Mouse (Mus musculus) limb, embryonic 10.5 days (tissue): Measurements from ENCODE around the gene Hpf1. TPM values are rescaled to one million over a fixed set of nuclear protein-coding genes. Genes with fewer than 3 reads are reported as not detected.

Experiments
- DNase-seq: peaks from one replicate; pipeline ENCODE4 v3.0.0-alpha.2; 2017; ENCODE audit warnings: low spot score
- H3K27ac ChIP-seq: fragments of 300-500 bp; sonication (generic); 2 replicates; pipeline ENCODE4 v1.5.1; 2016; ENCODE audit warnings: mild to moderate bottlenecking
- H3K27me3 ChIP-seq: fragments of 300-500 bp; sonication (generic); 2 replicates; pipeline ENCODE4 v1.6.1; 2016; ENCODE audit warnings: low read depth, mild to moderate bottlenecking; ENCODE audit not compliant: poor library complexity, severe bottlenecking
- H3K36me3 ChIP-seq: fragments of 300-500 bp; sonication (generic); 2 replicates; pipeline ENCODE4 v1.6.1; 2016; ENCODE audit warnings: mild to moderate bottlenecking, moderate library complexity
- H3K4me1 ChIP-seq: fragments of 300-500 bp; sonication (generic); 2 replicates; pipeline ENCODE4 v1.6.1; 2016
- H3K4me3 ChIP-seq: fragments of 300-500 bp; sonication (generic); 2 replicates; pipeline ENCODE4 v1.5.1; 2016; ENCODE audit warnings: mild to moderate bottlenecking, moderate library complexity
- H3K9me3 ChIP-seq: fragments of 300-500 bp; sonication (generic); replicated peaks from 2 replicates; pipeline ENCODE4 v1.6.1; 2016; ENCODE audit warnings: mild to moderate bottlenecking
- WGBS: fragments of 180-500 bp; shearing (Covaris S2); methylation state at CpG from one replicate; pipeline ENCODE4 v1.1.7; 2016; 5-methylcytosine and 5-hydroxymethylcytosine counted together
- polyA plus RNA-seq: library from polyadenylated mRNA; unstranded; fragments of >200 nt; fragmentation: Nextera tagmentation; extraction: Ambion mirVana; gene quantifications from 2 replicates; pipeline ENCODE4 v1.2.1, GENCODE M21; 2016

Hpf1 gene
- polyA plus RNA-seq, 1 experiment from 2014 or later: 116 TPM

- no peaks in the 10 kb centered on the region for H3K4me1 ChIP-seq
- DNase-seq: no peak
- 86% methylated on average over 4 of the region's 4 CpGs for WGBS
- H3K27ac ChIP-seq: no peak overlapping the region
- H3K9me3 ChIP-seq: no peaks in the 10 kb centered on the region
- H3K27me3 ChIP-seq: no peaks in the 10 kb centered on the region
- peaks cover 5% of the 10 kb centered on the region; the same call in 1 of the 2 replicates for H3K36me3 ChIP-seq
- no peak overlapping the region for H3K4me3 ChIP-seq
Observed at GRCm38 (mm10) chr8:60920176-60920575, 30.0 kb downstream of the Hpf1 start.

DNA sequence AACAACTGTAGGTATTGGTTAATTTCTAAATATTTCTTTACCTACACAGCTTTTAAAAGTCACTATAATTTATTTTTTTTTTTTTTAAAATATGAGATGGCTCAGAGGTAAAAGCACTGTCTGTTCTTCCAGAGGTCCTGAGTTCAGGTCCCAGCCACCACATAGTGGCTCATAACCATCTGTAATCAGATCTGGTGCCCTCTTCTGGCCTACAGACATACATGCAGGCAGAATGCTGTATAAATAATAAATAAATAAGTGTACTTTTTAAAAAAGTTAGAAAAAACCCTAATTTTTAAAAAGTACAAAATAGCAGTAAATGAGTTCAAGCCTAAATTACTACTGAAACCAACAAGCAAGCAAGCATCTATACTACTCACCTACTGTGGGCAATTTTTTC lies 43.4 kb downstream of the Hpf1 start:
- Histone ChIP-seq H3K9me3 (no peaks in the 10 kb centered on the region), H3K27me3 (no peaks in the 10 kb centered on the region), H3K36me3 (no peaks in the 10 kb centered on the region), H3K4me3 (no peak overlapping the region), H3K27ac (no peak overlapping the region), H3K4me1 (peaks cover 5% of the 10 kb centered on the region; the same call in 1 of the 2 replicates)
- no peak for DNase-seq

DNA sequence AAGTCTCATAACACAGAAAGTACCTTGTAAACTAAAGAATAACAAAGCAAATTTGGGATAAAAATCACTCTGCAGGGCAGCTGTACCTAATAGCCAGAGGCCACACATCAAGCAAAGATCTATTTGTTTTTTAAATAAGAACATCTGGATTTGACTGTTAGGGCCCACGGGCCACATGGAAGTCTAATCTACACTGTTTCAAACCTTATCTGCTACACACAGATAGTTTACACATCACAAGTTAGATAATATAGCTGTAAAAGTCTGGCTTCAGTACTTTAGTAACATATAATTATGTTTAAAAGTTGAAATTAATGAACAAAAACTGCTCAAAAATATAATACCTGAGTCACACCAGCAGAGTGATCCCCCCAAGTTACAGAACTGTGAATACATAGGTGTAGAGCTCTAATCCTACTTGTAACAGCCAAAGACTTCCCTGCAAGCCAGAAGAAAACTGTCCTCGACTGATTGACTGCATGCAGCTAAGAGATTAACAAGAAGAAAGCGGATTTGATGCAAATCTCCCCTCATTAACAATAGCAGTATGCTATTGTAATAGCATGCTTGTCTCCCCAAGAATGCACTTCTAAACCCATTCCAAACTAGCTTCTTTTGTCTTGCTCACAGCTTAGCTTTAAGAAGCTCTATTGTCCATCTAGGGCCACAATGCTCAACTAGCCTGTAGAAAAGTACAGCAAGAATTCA lies 48.7 kb downstream of the Hpf1 start:
- Histone ChIP-seq H3K9me3 (no peaks in the 10 kb centered on the region), H3K27ac (no peak overlapping the region), H3K36me3 (no peaks in the 10 kb centered on the region), H3K4me3 (no peak overlapping the region), H3K4me1 (peaks cover 10% of the 10 kb centered on the region; the same call in 1 of the 2 replicates), H3K27me3 (no peaks in the 10 kb centered on the region)
- no peak for DNase-seq
- 55% methylated on average over 3 of the region's 3 CpGs for WGBS

DNA sequence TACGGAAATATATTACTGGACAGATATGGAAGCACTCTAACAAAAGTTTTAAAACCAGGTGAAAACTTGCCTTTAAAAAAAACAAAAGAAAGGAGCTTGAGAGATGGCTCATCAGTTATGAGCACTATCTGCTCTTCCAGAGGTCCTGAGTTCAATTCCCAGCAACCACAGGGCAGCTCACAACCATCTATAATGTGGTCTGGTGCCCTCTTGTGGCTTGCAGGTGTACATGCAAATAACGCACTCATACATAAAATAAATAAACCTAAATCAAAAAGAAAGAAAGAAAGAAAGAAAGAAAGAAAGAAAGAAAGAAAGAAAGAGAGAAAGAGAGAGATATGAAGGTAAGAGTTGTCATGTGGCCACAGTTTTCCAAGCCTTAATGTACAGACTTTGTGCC lies 52.6 kb downstream of the Hpf1 start:
- Histone ChIP-seq H3K4me3 (no peak overlapping the region), H3K4me1 (peaks cover 10% of the 10 kb centered on the region; the same call in 1 of the 2 replicates)
- 98% methylated on average over 2 of the region's 2 CpGs for WGBS

GRCm38 (mm10) chr8:60947503-60947902 lies 57.3 kb downstream of the Hpf1 start:
- DNase-seq: no peak
- H3K4me1 ChIP-seq: peaks cover 13% of the 10 kb centered on the region

More for the DNA sequence above, 52.6 kb downstream of the Hpf1 start:
- no peaks in the 10 kb centered on the region for H3K9me3 ChIP-seq
- H3K27ac ChIP-seq: no peak overlapping the region
- DNase-seq: no peak
- no peaks in the 10 kb centered on the region for H3K27me3 ChIP-seq
- H3K36me3 ChIP-seq: no peaks in the 10 kb centered on the region

GRCm38 (mm10) chr8:60949859-60950258 lies 59.6 kb downstream of the Hpf1 start:
- H3K27ac ChIP-seq: no peak overlapping the region
- no peak for DNase-seq

More at GRCm38 (mm10) chr8:60947503-60947902, 57.3 kb downstream of the Hpf1 start:
- no peak overlapping the region for H3K27ac ChIP-seq
- no peak overlapping the region for H3K4me3 ChIP-seq
- H3K27me3 ChIP-seq: no peaks in the 10 kb centered on the region
- no peaks in the 10 kb centered on the region for H3K36me3 ChIP-seq
- H3K9me3 ChIP-seq: no peaks in the 10 kb centered on the region

GRCm38 (mm10) chr8:60951271-60951670 lies 61.1 kb downstream of the Hpf1 start:
- Histone ChIP-seq H3K27me3 (no peaks in the 10 kb centered on the region), H3K36me3 (no peaks in the 10 kb centered on the region), H3K4me1 (peaks cover 30% of the 10 kb centered on the region), H3K9me3 (no peaks in the 10 kb centered on the region), H3K4me3 (no peak overlapping the region), H3K27ac (no peak overlapping the region)
- WGBS: 84% methylated on average over 4 of the region's 4 CpGs
- no peak for DNase-seq

More at GRCm38 (mm10) chr8:60949859-60950258, 59.6 kb downstream of the Hpf1 start:
- no peaks in the 10 kb centered on the region for H3K27me3 ChIP-seq
- H3K4me3 ChIP-seq: no peak overlapping the region
- no peaks in the 10 kb centered on the region for H3K36me3 ChIP-seq
- no peaks in the 10 kb centered on the region for H3K9me3 ChIP-seq
- 78% methylated on average over 4 of the region's 4 CpGs for WGBS
- H3K4me1 ChIP-seq: peaks cover 27% of the 10 kb centered on the region

- Histone ChIP-seq H3K27ac (no peak overlapping the region), H3K4me3 (no peak overlapping the region), H3K27me3 (no peaks in the 10 kb centered on the region), H3K9me3 (no peaks in the 10 kb centered on the region), H3K4me1 (peaks cover 30% of the 10 kb centered on the region), H3K36me3 (no peaks in the 10 kb centered on the region)
- DNase-seq: no peak
- WGBS: 91% methylated on average over 1 of the region's 1 CpGs
Observed at GRCm38 (mm10) chr8:60951757-60952156, 61.5 kb downstream of the Hpf1 start.

DNA sequence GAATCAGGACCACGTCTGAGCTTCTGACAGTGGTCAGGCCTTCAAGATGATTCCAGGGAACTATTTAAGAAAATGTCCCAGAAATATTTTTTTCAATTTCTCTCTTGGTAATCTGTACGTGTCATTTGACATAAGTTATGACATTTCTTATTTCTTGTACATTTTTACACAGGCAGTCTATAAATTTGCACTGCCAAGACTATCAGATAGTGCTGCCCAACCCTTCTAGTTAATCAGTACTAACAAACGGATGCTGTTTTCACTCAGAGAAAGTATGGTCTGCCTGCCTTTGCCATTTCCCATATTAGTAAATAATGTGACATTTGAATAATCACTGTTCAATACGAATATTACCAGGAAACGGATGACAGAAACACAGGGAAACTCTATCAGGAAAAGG lies 62.6 kb downstream of the Hpf1 start:
- no peaks in the 10 kb centered on the region for H3K36me3 ChIP-seq
- no peaks in the 10 kb centered on the region for H3K9me3 ChIP-seq
- no peaks in the 10 kb centered on the region for H3K27me3 ChIP-seq
- WGBS: 80% methylated on average over 5 of the region's 5 CpGs
- peaks cover 30% of the 10 kb centered on the region for H3K4me1 ChIP-seq
- H3K4me3 ChIP-seq: no peak overlapping the region
- H3K27ac ChIP-seq: no peak overlapping the region
- no peak for DNase-seq

- H3K4me1 ChIP-seq: peaks cover 30% of the 10 kb centered on the region
- peak; percentile 77 for DNase-seq
- WGBS: 2% methylated on average over 15 of the region's 15 CpGs
Observed at GRCm38 (mm10) chr8:60954281-60955014, 64.2 kb downstream of the Hpf1 start.

DNA sequence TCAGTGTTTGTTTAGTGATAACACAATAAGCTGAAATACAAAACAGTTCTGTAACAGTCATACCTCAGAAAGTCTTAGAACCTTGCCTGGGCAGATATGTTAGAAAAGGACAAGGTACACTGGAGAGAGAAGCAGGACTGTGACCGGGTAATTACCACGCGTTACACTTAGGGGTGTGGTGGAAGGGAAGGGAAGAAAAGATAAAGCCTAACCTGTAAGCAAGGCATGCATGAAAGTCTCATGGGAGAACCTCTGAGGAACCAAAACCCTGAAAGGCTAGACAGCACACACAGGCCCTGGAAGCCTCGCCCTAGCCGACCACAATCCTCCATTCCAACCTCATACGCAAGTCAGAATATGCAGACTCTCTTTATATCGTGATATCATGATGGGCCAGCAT lies 66.6 kb downstream of the Hpf1 start:
- peaks cover 20% of the 10 kb centered on the region for H3K4me1 ChIP-seq
- WGBS: 85% methylated on average over 7 of the region's 7 CpGs
- DNase-seq: no peak
- H3K36me3 ChIP-seq: no peaks in the 10 kb centered on the region
- H3K27ac ChIP-seq: no peak overlapping the region
- H3K9me3 ChIP-seq: no peaks in the 10 kb centered on the region
- no peaks in the 10 kb centered on the region for H3K27me3 ChIP-seq
- H3K4me3 ChIP-seq: no peak overlapping the region

More at GRCm38 (mm10) chr8:60954281-60955014, 64.2 kb downstream of the Hpf1 start:
- Histone ChIP-seq H3K9me3 (no peaks in the 10 kb centered on the region), H3K27ac (peak overlapping the region; percentile 76), H3K36me3 (no peaks in the 10 kb centered on the region), H3K27me3 (no peaks in the 10 kb centered on the region), H3K4me3 (peak overlapping the region; percentile 50)
